Mouse (Mus musculus): ENCODE data around the gene Card10.

GRCm38 (mm10) chr15:78802776-78803391 lies at the start of gene Card10:
- TF ChIP-seq CTCF (IDR thresholded peaks at IDR 0.05; ENCODE audit: low read depth) = no peak
- no peak for TF ChIP-seq EP300 (IDR thresholded peaks at IDR 0.05; ENCODE audit: low read depth)
